Mouse (Mus musculus) heart, adult 2 months (tissue): ENCODE results near the gene BC051019. TPM values are rescaled to one million over a fixed set of nuclear protein-coding genes. Genes with fewer than 3 reads are reported as not detected.
A peak's percentile ranks its signal among the peaks of the same experiment; 100 is the strongest.

Experiments
- DNase-seq, 2 experiments: peaks; one replicate each; pipeline ENCODE4 v3.0.0; 2021
- H3K27ac ChIP-seq: fragments of 200-600 bp; 2 replicates; pipeline ENCODE4 v1.8.1; 2022
- H3K27me3 ChIP-seq: fragments of 200-500 bp; 2 replicates; pipeline ENCODE4 v1.6.1; 2012; ENCODE audit warnings: mild to moderate bottlenecking, low read length, inconsistent platforms, mixed read lengths; ENCODE audit not compliant: control insufficient read depth, insufficient read depth
- H3K36me3 ChIP-seq: fragments of 200-500 bp; 2 replicates; pipeline ENCODE4 v1.6.1; 2012; ENCODE audit warnings: low read length, inconsistent platforms; ENCODE audit not compliant: control insufficient read depth, insufficient read depth
- H3K4me1 ChIP-seq: fragments of 200-500 bp; 2 replicates; pipeline ENCODE4 v1.6.1; 2011; ENCODE audit warnings: low read length; ENCODE audit not compliant: control insufficient read depth, insufficient read depth
- H3K4me3 ChIP-seq: fragments of 200-600 bp; 2 replicates; pipeline ENCODE4 v1.8.1; 2022
- H3K79me2 ChIP-seq: fragments of 200-500 bp; replicated peaks from 2 replicates; pipeline ENCODE4 v1.6.1; 2012; ENCODE audit warnings: mild to moderate bottlenecking, inconsistent platforms, low read length, moderate library complexity, mixed read lengths; ENCODE audit not compliant: control insufficient read depth, insufficient read depth
- H3K9ac ChIP-seq: fragments of 200-500 bp; 2 replicates; pipeline ENCODE4 v1.6.1; 2012; ENCODE audit warnings: low read depth, mild to moderate bottlenecking, control low read depth, inconsistent platforms, low read length, mixed read lengths
- CTCF ChIP-seq: fragments of 200-600 bp; IDR thresholded peaks from 2 replicates; pipeline ENCODE4 v1.8.1; 2022; ENCODE audit warnings: antibody characterized with exemption, mild to moderate bottlenecking, moderate library complexity
- EP300 ChIP-seq: fragments of 200-500 bp; IDR thresholded peaks from 2 replicates; pipeline ENCODE4 v1.6.1; 2011; ENCODE audit warnings: low read depth, low read length, control low read depth; ENCODE audit not compliant: insufficient read depth
- POLR2A ChIP-seq: fragments of 200-500 bp; IDR thresholded peaks from 2 replicates; pipeline ENCODE4 v1.6.1; 2011; ENCODE audit warnings: mild to moderate bottlenecking, low read depth, low read length, control low read depth; ENCODE audit not compliant: insufficient read depth
- WGBS: fragments of 180-500 bp; shearing (Covaris S2); methylation state at CpG from one replicate; pipeline ENCODE4 v1.1.7; 2018; 5-methylcytosine and 5-hydroxymethylcytosine counted together
- intact Hi-C: fragments of 180-260 bp; cut with DNase I; formaldehyde crosslinking; loops from one replicate; pipeline ENCODE4 v1.15.1; 2025
- polyA plus RNA-seq: library from polyadenylated mRNA; depleted of rRNA; stranded (reverse); fragments of >200 nt; gene quantifications from 2 replicates; pipeline ENCODE4 v1.2.3, GENCODE M21; 2012; rRNA removed
- total RNA-seq, 2 experiments: library from RNA; stranded (reverse); gene quantifications; 2 replicates each; pipeline ENCODE4 v1.2.3; 2021

BC051019 gene
- total and polyA plus RNA-seq, 3 experiments = 1.5 TPM; not detected in 2

- Histone ChIP-seq H3K79me2 (no peaks in the 10 kb centered on the region), H3K27me3 (no peaks in the 10 kb centered on the region), H3K9ac (no peak overlapping the region), H3K36me3 (no peaks in the 10 kb centered on the region; the same call in 1 of the 2 replicates), H3K4me1 (no peaks in the 10 kb centered on the region; the same call in 1 of the 2 replicates), H3K27ac (no peak overlapping the region), H3K4me3 (no peak overlapping the region)
- 67% methylated on average over 4 of the region's 4 CpGs for WGBS
- no peak for TF ChIP-seq EP300
- TF ChIP-seq CTCF = no peak
- TF ChIP-seq POLR2A = no peak
- DNase-seq = no peak
- intact Hi-C loops = loop anchor here (5.0 kb wide), 1 partner anchor 143 kb away; no protein-coding TSS in a partner anchor
These were observed 48.6 kb downstream of the BC051019 start for GRCm38 (mm10) chr7:109674944-109675628.

GRCm38 (mm10) chr7:109671581-109672471, 51.8 kb downstream of the BC051019 start:
- DNase-seq = peak; percentile 80 to 84
- peaks cover 1% of the 10 kb centered on the region; the same call in 1 of the 2 replicates for H3K4me1 ChIP-seq
- peaks cover 1% of the 10 kb centered on the region; the same call in 1 of the 2 replicates for H3K79me2 ChIP-seq
- H3K9ac ChIP-seq = peak overlapping the region; percentile 82
- H3K27ac ChIP-seq = peak overlapping the region; percentile 92
- WGBS = under 1% methylated on average over 39 of the region's 44 CpGs
- TF ChIP-seq CTCF = no peak
- peak; percentile 54; the same call in 1 of the 2 replicates for TF ChIP-seq POLR2A
- TF ChIP-seq EP300 = peak; percentile 82; the same call in 1 of the 2 replicates
- peak overlapping the region; percentile 79 for H3K4me3 ChIP-seq
- H3K36me3 ChIP-seq = no peaks in the 10 kb centered on the region; the same call in 1 of the 2 replicates
- no peaks in the 10 kb centered on the region for H3K27me3 ChIP-seq
- intact Hi-C loops = loop anchor here (5.0 kb wide), 1 partner anchor 140 kb away; no protein-coding TSS in a partner anchor

DNA sequence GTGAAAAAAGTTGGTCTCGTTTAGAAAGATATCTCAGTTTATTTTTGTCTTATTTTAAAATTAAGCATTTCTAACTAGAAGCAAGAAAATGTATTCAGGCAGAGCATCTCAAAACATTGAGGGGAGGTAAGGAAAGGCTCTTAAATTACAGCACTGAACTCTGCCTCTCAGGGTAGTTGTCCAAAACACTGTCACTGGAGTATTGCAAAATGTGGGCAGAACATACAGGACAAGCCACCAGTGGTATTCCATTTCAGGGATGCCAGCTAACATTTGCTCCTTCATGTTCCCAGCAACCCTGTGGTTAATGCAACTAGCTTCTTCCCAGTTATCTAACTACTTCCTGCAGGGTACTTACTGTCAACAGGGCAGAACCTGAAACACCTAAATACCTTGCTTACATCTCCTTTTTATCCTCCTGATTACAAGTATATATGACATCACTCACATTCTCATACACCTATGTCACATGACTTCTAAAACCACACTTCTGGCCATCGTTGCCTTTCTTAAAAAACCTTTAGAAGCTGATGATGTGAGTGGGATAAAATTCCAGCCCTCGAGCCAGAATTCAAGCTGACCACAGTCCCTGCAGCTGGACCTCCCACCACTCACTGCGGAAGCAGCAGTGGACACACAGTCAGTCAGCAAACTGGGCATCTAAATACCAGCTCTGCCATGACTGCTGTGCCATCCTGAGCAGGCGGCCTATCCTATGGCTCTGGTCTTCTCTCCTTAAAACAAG, 54.1 kb downstream of the BC051019 start:
- Histone ChIP-seq H3K27ac (no peak overlapping the region), H3K79me2 (peaks cover 1% of the 10 kb centered on the region; the same call in 1 of the 2 replicates), H3K4me1 (peaks cover 1% of the 10 kb centered on the region; the same call in 1 of the 2 replicates), H3K27me3 (no peaks in the 10 kb centered on the region), H3K9ac (no peak overlapping the region), H3K4me3 (no peak overlapping the region), H3K36me3 (no peaks in the 10 kb centered on the region; the same call in 1 of the 2 replicates)
- WGBS = 62% methylated on average over 5 of the region's 5 CpGs
- TF ChIP-seq EP300 (no peak), POLR2A (no peak), CTCF (no peak)
- DNase-seq = no peak
- intact Hi-C loops = loop anchor here (5.0 kb wide), 1 partner anchor 137 kb away; no protein-coding TSS in a partner anchor

DNA sequence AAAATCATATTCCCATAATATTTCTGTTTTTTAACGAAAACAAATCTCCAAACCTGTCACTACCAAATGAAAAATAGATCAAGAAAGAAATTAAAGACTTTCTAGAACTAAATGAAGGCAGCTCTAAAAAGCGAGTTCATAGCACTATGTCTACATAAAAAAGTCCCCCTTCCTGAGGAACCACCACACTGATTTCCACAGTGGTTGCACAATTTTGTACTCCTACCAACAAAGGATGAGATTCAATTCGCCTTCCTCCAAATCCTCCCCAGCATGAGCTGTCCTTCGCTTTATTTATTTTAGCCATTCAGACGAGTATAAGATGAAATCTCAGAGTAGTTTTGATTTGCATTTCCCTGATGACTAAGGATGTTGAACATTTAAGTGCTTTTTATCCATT, 57.0 kb downstream of the BC051019 start:
- no peak overlapping the region for H3K27ac ChIP-seq
- no peak overlapping the region for H3K9ac ChIP-seq
- peaks cover 1% of the 10 kb centered on the region; the same call in 1 of the 2 replicates for H3K79me2 ChIP-seq
- DNase-seq = no peak
- peaks cover 1% of the 10 kb centered on the region; the same call in 1 of the 2 replicates for H3K4me1 ChIP-seq
- no peaks in the 10 kb centered on the region for H3K27me3 ChIP-seq
- intact Hi-C loops = no loop called here
- 83% methylated on average over 5 of the region's 5 CpGs for WGBS
- TF ChIP-seq CTCF (no peak), EP300 (no peak)
- no peak overlapping the region for H3K4me3 ChIP-seq
- peaks cover 2% of the 10 kb centered on the region; the same call in 1 of the 2 replicates for H3K36me3 ChIP-seq

DNA sequence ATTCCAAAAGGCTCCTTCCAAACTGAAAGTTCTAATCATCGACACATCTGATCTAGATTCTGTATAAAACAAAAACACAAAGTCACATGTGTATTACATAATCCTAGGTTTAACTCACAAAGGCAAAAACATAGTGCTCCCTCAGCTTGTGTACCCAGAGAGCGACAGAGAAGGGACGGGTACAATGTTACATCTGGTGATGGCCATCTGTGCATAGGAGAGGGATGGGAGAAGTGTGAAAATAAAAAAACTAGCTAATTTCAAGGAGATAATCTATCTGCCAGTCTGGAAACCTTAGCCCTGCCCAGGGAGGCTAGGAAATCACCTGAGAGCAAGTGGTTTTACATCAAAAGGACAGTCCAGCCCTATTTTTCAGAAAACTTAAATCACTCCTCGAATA, 61.0 kb downstream of the BC051019 start:
- TF ChIP-seq POLR2A (no peak), CTCF (no peak), EP300 (no peak)
- DNase-seq = no peak
- H3K27ac ChIP-seq = no peak overlapping the region
- H3K79me2 ChIP-seq = no peaks in the 10 kb centered on the region
- H3K4me3 ChIP-seq = no peak overlapping the region
- H3K36me3 ChIP-seq = peaks cover 2% of the 10 kb centered on the region; the same call in 1 of the 2 replicates
- WGBS = 83% methylated on average over 4 of the region's 4 CpGs
- H3K9ac ChIP-seq = no peak overlapping the region
- no peaks in the 10 kb centered on the region for H3K27me3 ChIP-seq
- intact Hi-C loops = no loop called here
- peaks cover 4% of the 10 kb centered on the region for H3K4me1 ChIP-seq

Other genes starting within 250 kb of the BC051019 start
- gene Trim66, start 215.7 kb downstream of the BC051019 start, total RNA-seq = under 1 TPM in 1 of 2 experiments, not detected in 1; 0.21 TPM
- gene Trim66, start 215.7 kb downstream of the BC051019 start, polyA plus RNA-seq = 0.14 and 0.15 TPM in 2 replicates
- gene Rpl27a, start 204.7 kb downstream of the BC051019 start, total RNA-seq = 100 to 1,000 TPM; 102 to 105 TPM
- gene Rpl27a, start 204.7 kb downstream of the BC051019 start, polyA plus RNA-seq = 136 and 167 TPM in 2 replicates
- gene St5, start 20.2 kb downstream of the BC051019 start, total RNA-seq = 10 to 100 TPM; 24.3 to 28.4 TPM
- 40.3 and 62.0 TPM in 2 replicates for gene St5, start 20.2 kb downstream of the BC051019 start, polyA plus RNA-seq
- 10 to 100 TPM; 13.5 to 14.0 TPM for gene Akip1, start 20.2 kb downstream of the BC051019 start, total RNA-seq
- 9.8 and 13.7 TPM in 2 replicates for gene Akip1, start 20.2 kb downstream of the BC051019 start, polyA plus RNA-seq
- gene Ascl3, start 7.9 kb upstream of the BC051019 start, total RNA-seq = not detected
- gene Ascl3, start 7.9 kb upstream of the BC051019 start, polyA plus RNA-seq = not detected in 2 replicates
- gene Tmem9b, start 29.0 kb upstream of the BC051019 start, total RNA-seq = 10 to 100 TPM; 28.1 to 34.3 TPM
- gene Tmem9b, start 29.0 kb upstream of the BC051019 start, polyA plus RNA-seq = 35.4 and 61.2 TPM in 2 replicates
- gene Nrip3, start 58.2 kb upstream of the BC051019 start, total RNA-seq = under 1 TPM; 0.05 to 0.36 TPM
- gene Nrip3, start 58.2 kb upstream of the BC051019 start, polyA plus RNA-seq = 0.10 and 0.15 TPM in 2 replicates
- 10 to 100 TPM; 21.0 to 22.1 TPM for gene Scube2, start 141.8 kb upstream of the BC051019 start, total RNA-seq
- 14.1 and 26.0 TPM in 2 replicates for gene Scube2, start 141.8 kb upstream of the BC051019 start, polyA plus RNA-seq
- 100 to 1,000 TPM; 106 to 136 TPM for gene Dennd5a, start 236.6 kb upstream of the BC051019 start, total RNA-seq
- gene Dennd5a, start 236.6 kb upstream of the BC051019 start, polyA plus RNA-seq = 106 and 165 TPM in 2 replicates